Mouse (Mus musculus): ENCODE measurements around the gene Cep128. TPM values are rescaled to one million over a fixed set of nuclear protein-coding genes. Genes with fewer than 3 reads are reported as not detected.

The Cep128 gene
- polyA plus RNA-seq, 1 experiment from 2014 or later, result 6.3 TPM

GRCm38 (mm10) chr12:91254831-91255230 lies 129.4 kb downstream of the Cep128 start:
- Histone ChIP-seq H3K4me3 (no peak overlapping the region), H3K4me1 (no peaks in the 10 kb centered on the region)
- WGBS, result 91% methylated on average over 6 of the region's 6 CpGs

GRCm38 (mm10) chr12:91220609-91221008 lies 163.6 kb downstream of the Cep128 start:
- Histone ChIP-seq H3K4me2 (replicated peaks) (no peak overlapping the region), H3K36me3 (no peaks in the 10 kb centered on the region), H3K4me1 (peaks cover 7% of the 10 kb centered on the region; the same call in 1 of the 2 replicates), H3K9ac (replicated peaks) (no peak overlapping the region), H3K9me3 (no peaks in the 10 kb centered on the region), H3K27ac (replicated peaks) (no peak overlapping the region), H3K27me3 (no peaks in the 10 kb centered on the region), H3K4me3 (no peak overlapping the region)
- 35% methylated on average over 7 of the region's 7 CpGs for WGBS
- ATAC-seq (replicated peaks), result peak; percentile 77

More at GRCm38 (mm10) chr12:91254831-91255230, 129.4 kb downstream of the Cep128 start:
- no peak for ATAC-seq (replicated peaks)
- Histone ChIP-seq H3K9me3 (no peaks in the 10 kb centered on the region), H3K27me3 (no peaks in the 10 kb centered on the region), H3K36me3 (no peaks in the 10 kb centered on the region), H3K4me2 (replicated peaks) (no peak overlapping the region), H3K27ac (replicated peaks) (no peak overlapping the region), H3K9ac (replicated peaks) (no peak overlapping the region)

- Histone ChIP-seq H3K4me2 (replicated peaks) (no peak overlapping the region), H3K36me3 (no peaks in the 10 kb centered on the region), H3K4me3 (no peak overlapping the region), H3K4me1 (peaks cover 7% of the 10 kb centered on the region; the same call in 1 of the 2 replicates), H3K27me3 (no peaks in the 10 kb centered on the region), H3K9me3 (no peaks in the 10 kb centered on the region), H3K9ac (replicated peaks) (no peak overlapping the region), H3K27ac (replicated peaks) (no peak overlapping the region)
- ATAC-seq (replicated peaks), result no peak
- 92% methylated on average over 3 of the region's 3 CpGs for WGBS
These were observed 178.7 kb downstream of the Cep128 start for GRCm38 (mm10) chr12:91205550-91205949.

GRCm38 (mm10) chr12:91204330-91204729 lies 179.9 kb downstream of the Cep128 start:
- Histone ChIP-seq H3K9me3 (no peaks in the 10 kb centered on the region), H3K9ac (replicated peaks) (no peak overlapping the region), H3K4me2 (replicated peaks) (no peak overlapping the region), H3K4me1 (peaks cover 7% of the 10 kb centered on the region; the same call in 1 of the 2 replicates), H3K27ac (replicated peaks) (0 out of 2 replicates have a peak overlapping the region, but pooled peaks have one; percentile 50), H3K4me3 (no peak overlapping the region), H3K27me3 (no peaks in the 10 kb centered on the region), H3K36me3 (no peaks in the 10 kb centered on the region)
- peak; percentile 86 for ATAC-seq (replicated peaks)
- WGBS, result 20% methylated on average over 3 of the region's 3 CpGs

- Histone ChIP-seq H3K9ac (replicated peaks) (no peak overlapping the region), H3K4me2 (replicated peaks) (no peak overlapping the region), H3K4me1 (peaks cover 7% of the 10 kb centered on the region; the same call in 1 of the 2 replicates), H3K4me3 (no peak overlapping the region), H3K27ac (replicated peaks) (no peak overlapping the region), H3K36me3 (no peaks in the 10 kb centered on the region), H3K27me3 (no peaks in the 10 kb centered on the region), H3K9me3 (no peaks in the 10 kb centered on the region)
- ATAC-seq (replicated peaks), result no peak
- 74% methylated on average over 1 of the region's 1 CpGs for WGBS
These were observed 181.7 kb downstream of the Cep128 start for GRCm38 (mm10) chr12:91202496-91202895.

- ATAC-seq (replicated peaks), result no peak
- H3K27me3 ChIP-seq, result no peaks in the 10 kb centered on the region
- no peak overlapping the region for H3K9ac ChIP-seq (replicated peaks)
- no peaks in the 10 kb centered on the region for H3K4me1 ChIP-seq
- no peak overlapping the region for H3K4me2 ChIP-seq (replicated peaks)
- WGBS, result 58% methylated on average over 4 of the region's 4 CpGs
- H3K9me3 ChIP-seq, result no peaks in the 10 kb centered on the region
- no peak overlapping the region for H3K27ac ChIP-seq (replicated peaks)
- H3K36me3 ChIP-seq, result no peaks in the 10 kb centered on the region
- H3K4me3 ChIP-seq, result no peak overlapping the region
These were observed 195.1 kb downstream of the Cep128 start for GRCm38 (mm10) chr12:91189111-91189510.

- Histone ChIP-seq H3K4me1 (0 out of 2 replicates have a peak, but pooled peaks cover 2% of the 10 kb centered on the region), H3K4me2 (replicated peaks) (no peak overlapping the region), H3K27me3 (no peaks in the 10 kb centered on the region), H3K4me3 (no peak overlapping the region), H3K9ac (replicated peaks) (no peak overlapping the region), H3K9me3 (no peaks in the 10 kb centered on the region), H3K36me3 (no peaks in the 10 kb centered on the region), H3K27ac (replicated peaks) (no peak overlapping the region)
- ATAC-seq (replicated peaks), result no peak
- WGBS, result 75% methylated on average over 5 of the region's 5 CpGs
These were observed 198.6 kb downstream of the Cep128 start for GRCm38 (mm10) chr12:91185564-91185963.

GRCm38 (mm10) chr12:91184616-91185015 lies 199.6 kb downstream of the Cep128 start:
- Histone ChIP-seq H3K27me3 (no peaks in the 10 kb centered on the region), H3K4me1 (0 out of 2 replicates have a peak, but pooled peaks cover 2% of the 10 kb centered on the region), H3K9me3 (no peaks in the 10 kb centered on the region), H3K4me3 (no peak overlapping the region), H3K27ac (replicated peaks) (no peak overlapping the region), H3K4me2 (replicated peaks) (no peak overlapping the region), H3K36me3 (no peaks in the 10 kb centered on the region), H3K9ac (replicated peaks) (no peak overlapping the region)
- WGBS, result 78% methylated on average over 1 of the region's 1 CpGs
- ATAC-seq (replicated peaks), result no peak

GRCm38 (mm10) chr12:91183928-91184327 lies 200.3 kb downstream of the Cep128 start:
- Histone ChIP-seq H3K4me3 (no peak overlapping the region), H3K36me3 (no peaks in the 10 kb centered on the region), H3K9me3 (no peaks in the 10 kb centered on the region), H3K27me3 (no peaks in the 10 kb centered on the region), H3K27ac (replicated peaks) (no peak overlapping the region), H3K4me1 (0 out of 2 replicates have a peak, but pooled peaks cover 2% of the 10 kb centered on the region), H3K4me2 (replicated peaks) (no peak overlapping the region), H3K9ac (replicated peaks) (no peak overlapping the region)
- 82% methylated on average over 2 of the region's 2 CpGs for WGBS
- no peak for ATAC-seq (replicated peaks)

GRCm38 (mm10) chr12:91183304-91183855 lies 200.8 kb downstream of the Cep128 start:
- no peak overlapping the region for H3K9ac ChIP-seq (replicated peaks)
- no peak for ATAC-seq (replicated peaks)
- H3K36me3 ChIP-seq, result no peaks in the 10 kb centered on the region
- H3K4me2 ChIP-seq (replicated peaks), result no peak overlapping the region
- no peaks in the 10 kb centered on the region for H3K27me3 ChIP-seq
- H3K9me3 ChIP-seq, result no peaks in the 10 kb centered on the region
- no peak overlapping the region for H3K4me3 ChIP-seq
- WGBS, result 90% methylated on average over 4 of the region's 4 CpGs
- H3K27ac ChIP-seq (replicated peaks), result no peak overlapping the region
- 0 out of 2 replicates have a peak, but pooled peaks cover 2% of the 10 kb centered on the region for H3K4me1 ChIP-seq

GRCm38 (mm10) chr12:91176808-91177526 lies 207.2 kb downstream of the Cep128 start:
- ATAC-seq (replicated peaks), result no peak
- H3K27me3 ChIP-seq, result no peaks in the 10 kb centered on the region
- no peak overlapping the region for H3K4me2 ChIP-seq (replicated peaks)
- no peaks in the 10 kb centered on the region for H3K9me3 ChIP-seq
- H3K27ac ChIP-seq (replicated peaks), result no peak overlapping the region
- H3K36me3 ChIP-seq, result no peaks in the 10 kb centered on the region
- H3K4me1 ChIP-seq, result 0 out of 2 replicates have a peak, but pooled peaks cover 2% of the 10 kb centered on the region
- WGBS, result 85% methylated on average over 5 of the region's 5 CpGs
- H3K9ac ChIP-seq (replicated peaks), result no peak overlapping the region
- H3K4me3 ChIP-seq, result no peak overlapping the region

GRCm38 (mm10) chr12:91171613-91172012 lies 212.6 kb downstream of the Cep128 start:
- Histone ChIP-seq H3K4me3 (no peak overlapping the region), H3K4me2 (replicated peaks) (no peak overlapping the region), H3K27me3 (no peaks in the 10 kb centered on the region), H3K9me3 (no peaks in the 10 kb centered on the region), H3K27ac (replicated peaks) (no peak overlapping the region), H3K9ac (replicated peaks) (no peak overlapping the region), H3K4me1 (no peaks in the 10 kb centered on the region), H3K36me3 (no peaks in the 10 kb centered on the region)
- 71% methylated on average over 3 of the region's 3 CpGs for WGBS
- ATAC-seq (replicated peaks), result no peak

Measured in forebrain, embryonic 15.5 days (tissue).